Mouse (Mus musculus) neural tube, embryonic 11.5 days (tissue): ENCODE measurements around the gene Zfp941. TPM values are rescaled to one million over a fixed set of nuclear protein-coding genes. Genes with fewer than 3 reads are reported as not detected.

Source experiments
- ATAC-seq: fragments of 200-750 bp; cut with Nextera tagmentation; 2 replicates; pipeline ENCODE4 v1.8.0; 2017; ENCODE audit warnings: moderate number of reproducible peaks, mild to moderate bottlenecking, moderate TSS enrichment, moderate library complexity; ENCODE audit not compliant: insufficient read depth, low FRiP score, low TSS enrichment
- DNase-seq: peaks from one replicate; pipeline ENCODE4 v3.0.0-alpha.2; 2015; ENCODE audit warnings: low spot score
- H3K27ac ChIP-seq: fragments of 300-500 bp; sonication (generic); 2 replicates; pipeline ENCODE4 v1.5.1; 2014; ENCODE audit warnings: low read depth, mild to moderate bottlenecking, low read length
- H3K27me3 ChIP-seq: fragments of 300-500 bp; sonication (generic); 2 replicates; pipeline ENCODE4 v1.6.1; 2014; ENCODE audit warnings: mild to moderate bottlenecking, low read length, mixed read lengths; ENCODE audit not compliant: control insufficient read depth, insufficient read depth
- H3K36me3 ChIP-seq: fragments of 300-500 bp; sonication (generic); 2 replicates; pipeline ENCODE4 v1.6.1; 2014; ENCODE audit warnings: mild to moderate bottlenecking, low read length, moderate library complexity, mixed read lengths; ENCODE audit not compliant: control insufficient read depth, insufficient read depth
- H3K4me1 ChIP-seq: fragments of 300-500 bp; sonication (generic); 2 replicates; pipeline ENCODE4 v1.6.1; 2014; ENCODE audit warnings: low read length, mixed read lengths; ENCODE audit not compliant: control insufficient read depth, insufficient read depth
- H3K4me2 ChIP-seq: fragments of 300-500 bp; sonication (generic); 2 replicates; pipeline ENCODE4 v1.6.1; 2014; ENCODE audit warnings: low read depth, mild to moderate bottlenecking, moderate library complexity
- H3K4me3 ChIP-seq: fragments of 300-500 bp; sonication (generic); 2 replicates; pipeline ENCODE4 v1.5.1; 2014; ENCODE audit warnings: low read depth, low read length
- H3K9ac ChIP-seq: fragments of 300-500 bp; sonication (generic); 2 replicates; pipeline ENCODE4 v1.6.1; 2014; ENCODE audit warnings: mild to moderate bottlenecking, low read length
- H3K9me3 ChIP-seq: fragments of 300-500 bp; sonication (generic); 2 replicates; pipeline ENCODE4 v1.6.1; 2016; ENCODE audit warnings: low read length; ENCODE audit not compliant: control insufficient read depth
- WGBS: fragments of 180-500 bp; shearing (Covaris S2); extraction: QIAGEN DNeasy Blood & Tissue Kit; methylation state at CpG from one replicate; pipeline ENCODE4 v1.1.7; 2014; 5-methylcytosine and 5-hydroxymethylcytosine counted together
- polyA plus RNA-seq: library from polyadenylated mRNA; unstranded; fragments of >200 nt; fragmentation: Nextera tagmentation; extraction: Ambion mirVana; gene quantifications from 2 replicates; pipeline ENCODE4 v1.2.1, GENCODE M21; 2014

Zfp941 gene
- polyA plus RNA-seq, 1 experiment from 2014 or later = 7.7 TPM

DNA sequence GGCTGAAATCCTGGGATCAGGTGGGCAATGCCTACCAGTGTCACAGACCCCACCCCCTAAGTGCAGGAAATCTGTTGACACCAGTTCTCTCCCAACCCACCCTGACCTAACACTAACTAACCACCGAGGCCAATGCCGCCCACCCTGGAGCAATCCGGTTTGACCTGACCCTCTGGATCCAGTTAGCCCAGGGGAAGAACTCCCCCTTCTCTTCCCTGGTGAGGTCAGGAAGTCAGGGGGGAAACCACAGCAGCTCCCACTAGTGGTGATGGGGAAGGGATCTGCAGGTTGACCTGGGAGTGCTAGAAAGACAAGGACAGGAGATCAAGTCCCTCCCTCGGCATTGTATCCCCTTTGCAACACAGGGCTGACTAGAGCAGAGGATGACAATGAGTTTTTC is 23.7 kb upstream of the Zfp941 start:
- Histone ChIP-seq H3K4me3 (no peak overlapping the region), H3K27me3 (0 out of 2 replicates have a peak, but pooled peaks cover 2% of the 10 kb centered on the region), H3K9me3 (no peaks in the 10 kb centered on the region), H3K9ac (no peak overlapping the region), H3K27ac (no peak overlapping the region), H3K4me2 (no peak overlapping the region), H3K4me1 (no peaks in the 10 kb centered on the region), H3K36me3 (no peaks in the 10 kb centered on the region)
- 63% methylated on average over 4 of the region's 4 CpGs for WGBS
- DNase-seq (no peak), ATAC-seq (no peak)

DNA sequence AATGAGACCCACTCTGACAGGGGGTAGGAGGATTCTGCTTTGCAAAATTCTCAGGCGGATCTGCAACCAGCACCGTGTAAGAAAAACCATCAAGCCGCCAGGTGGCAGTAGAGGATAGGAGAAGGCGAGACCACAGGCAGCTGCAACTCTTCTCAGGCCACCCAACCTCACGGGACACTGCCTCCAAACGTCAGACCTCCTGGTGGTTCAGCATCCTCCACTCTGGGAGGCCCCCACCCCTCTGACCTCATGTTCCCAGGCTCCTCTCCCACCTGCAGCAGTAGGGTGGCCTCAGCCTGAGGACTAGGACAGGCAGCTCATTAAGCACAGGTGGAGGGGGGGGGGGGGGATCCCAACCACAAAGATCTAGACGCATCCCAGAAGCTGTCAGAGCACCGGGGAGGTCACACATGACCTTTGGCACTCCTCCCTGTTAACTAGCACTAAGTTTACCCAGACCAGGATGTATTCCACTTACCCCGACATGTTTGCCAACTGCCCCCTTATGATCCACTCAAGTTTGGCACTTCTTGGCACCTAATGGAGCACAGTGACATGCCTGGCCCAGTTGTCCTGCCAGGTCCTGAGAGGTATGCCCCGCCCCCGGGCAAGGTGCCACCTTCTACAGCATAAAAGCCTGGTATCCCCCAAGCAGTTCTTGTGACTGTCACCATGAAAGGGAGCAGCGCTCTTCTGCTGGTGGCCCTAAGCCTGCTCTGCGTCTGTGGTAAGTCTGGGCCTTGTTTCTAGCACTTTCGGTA is 23.1 kb upstream of the Zfp941 start, which contains the start of gene Scgb1c1:
Scgb1c1 (plus strand) TSS at position 643 of the 761 bp plus-strand sequence.
- Histone ChIP-seq H3K4me3 (no peak within 1 kb of the TSS), H3K27me3 (0 out of 2 replicates have a peak, but pooled peaks cover 4% of the 10 kb centered on the region), H3K9me3 (no peaks in the 10 kb centered on the region), H3K36me3 (no peaks in the 10 kb centered on the region), H3K4me2 (no peak within 1 kb of the TSS), H3K27ac (no peak within 1 kb of the TSS), H3K4me1 (no peaks in the 10 kb centered on the region), H3K9ac (no peak within 1 kb of the TSS)
- DNase-seq = peak; percentile 89
- ATAC-seq = peak; percentile 85
- 34% methylated on average over 14 of the region's 14 CpGs for WGBS

DNA sequence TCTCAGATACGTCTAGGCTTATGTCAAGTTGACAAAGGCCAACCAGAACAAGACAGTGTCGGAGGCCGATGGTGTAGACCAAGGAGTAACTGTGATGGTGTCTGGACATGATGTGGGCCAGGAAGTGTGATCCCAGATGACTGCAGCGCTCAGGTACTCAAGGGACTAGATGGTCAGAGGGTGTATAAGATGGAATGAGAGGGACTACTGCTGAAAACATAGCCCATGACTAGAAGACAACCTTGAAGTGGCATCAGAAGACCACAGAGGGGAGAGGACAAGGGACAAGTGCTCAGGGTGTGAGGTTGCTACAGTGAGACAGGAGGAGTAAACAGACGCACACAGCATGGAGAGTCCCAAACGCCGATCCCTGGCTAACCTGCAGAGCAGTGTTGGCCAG is 21.8 kb upstream of the Zfp941 start:
- WGBS = 83% methylated on average over 7 of the region's 7 CpGs
- H3K36me3 ChIP-seq = no peaks in the 10 kb centered on the region
- DNase-seq (no peak), ATAC-seq (no peak)
- 0 out of 2 replicates have a peak, but pooled peaks cover 4% of the 10 kb centered on the region for H3K27me3 ChIP-seq
- H3K9me3 ChIP-seq = no peaks in the 10 kb centered on the region
- H3K4me1 ChIP-seq = no peaks in the 10 kb centered on the region
- no peak overlapping the region for H3K4me2 ChIP-seq
- H3K4me3 ChIP-seq = no peak overlapping the region
- no peak overlapping the region for H3K27ac ChIP-seq
- no peak overlapping the region for H3K9ac ChIP-seq

DNA sequence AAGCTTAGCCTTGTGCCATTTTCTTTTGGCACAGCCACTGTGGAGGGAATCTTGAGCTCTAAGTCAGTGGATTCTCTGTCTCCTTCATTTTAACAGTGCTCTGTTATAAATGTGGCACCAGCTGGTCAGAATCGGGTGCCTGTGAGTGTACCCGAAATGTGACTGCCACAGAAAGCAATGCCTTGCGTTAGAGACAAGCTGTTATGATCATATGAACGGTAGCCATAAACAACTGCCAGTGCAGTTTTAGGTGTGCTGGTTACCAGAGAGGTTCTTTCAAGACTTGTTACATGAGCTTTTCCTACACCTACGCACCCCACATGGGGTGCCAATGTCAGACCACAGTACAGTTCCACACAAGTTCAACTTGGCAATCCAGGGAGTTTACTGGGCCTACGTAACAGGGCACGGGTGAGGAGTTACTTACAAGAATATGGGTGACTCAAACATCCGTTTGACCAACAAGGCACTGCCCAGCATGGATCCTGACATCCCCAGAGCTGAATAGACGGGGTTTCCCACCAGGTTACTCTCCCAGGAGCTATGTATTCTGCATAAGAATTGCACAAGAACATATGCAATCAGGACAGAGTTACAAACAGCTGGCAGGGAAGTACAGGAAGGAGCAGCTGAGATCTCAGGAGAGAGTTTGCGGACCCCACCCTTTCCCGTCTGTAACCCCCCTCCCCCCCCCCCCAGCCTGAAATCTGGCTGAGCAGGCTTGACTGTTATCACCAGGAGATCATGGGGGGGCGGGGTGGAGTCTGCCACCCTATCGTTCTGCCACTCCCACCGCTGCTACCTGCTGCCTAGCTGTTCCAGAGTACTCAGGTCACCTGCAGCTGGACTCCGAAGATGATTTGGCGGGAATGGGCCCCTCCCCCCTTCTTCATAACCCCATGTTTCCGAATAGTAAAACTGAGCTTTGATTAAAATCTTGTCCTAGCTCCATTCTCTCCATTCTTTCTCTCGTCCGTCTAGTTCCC is 19.1 kb upstream of the Zfp941 start:
- 0 out of 2 replicates have a peak, but pooled peaks cover 4% of the 10 kb centered on the region for H3K27me3 ChIP-seq
- H3K4me1 ChIP-seq = no peaks in the 10 kb centered on the region
- ATAC-seq (no peak), DNase-seq (no peak)
- no peak overlapping the region for H3K4me2 ChIP-seq
- H3K9ac ChIP-seq = no peak overlapping the region
- no peak overlapping the region for H3K4me3 ChIP-seq
- H3K27ac ChIP-seq = no peak overlapping the region
- 38% methylated on average over 19 of the region's 19 CpGs for WGBS
- H3K36me3 ChIP-seq = no peaks in the 10 kb centered on the region
- no peaks in the 10 kb centered on the region for H3K9me3 ChIP-seq

DNA sequence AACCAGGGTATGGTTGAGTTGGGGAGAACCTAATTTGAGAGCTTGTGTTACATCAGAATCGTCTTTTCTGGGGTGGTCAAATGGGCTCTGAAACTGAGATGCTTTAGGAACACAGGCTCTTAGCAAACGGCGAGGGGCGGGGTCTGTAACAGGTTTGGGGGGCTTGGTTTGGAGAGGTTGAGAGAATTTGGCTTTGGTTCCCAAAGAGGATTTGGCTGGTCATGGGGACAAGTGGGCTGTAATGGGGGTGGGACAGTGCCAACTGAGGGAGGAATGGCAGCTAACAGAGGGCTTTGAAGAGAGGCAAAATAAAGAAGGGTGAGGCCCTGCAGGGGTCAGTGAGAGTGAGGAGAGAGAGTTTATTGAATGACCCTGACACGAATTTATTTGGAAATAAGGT is 17.6 kb upstream of the Zfp941 start:
- Histone ChIP-seq H3K4me3 (no peak overlapping the region), H3K9ac (no peak overlapping the region), H3K4me1 (no peaks in the 10 kb centered on the region), H3K27me3 (0 out of 2 replicates have a peak, but pooled peaks cover 4% of the 10 kb centered on the region), H3K4me2 (no peak overlapping the region), H3K9me3 (no peaks in the 10 kb centered on the region), H3K36me3 (no peaks in the 10 kb centered on the region), H3K27ac (no peak overlapping the region)
- DNase-seq (no peak), ATAC-seq (no peak)
- WGBS = 61% methylated on average over 5 of the region's 5 CpGs

DNA sequence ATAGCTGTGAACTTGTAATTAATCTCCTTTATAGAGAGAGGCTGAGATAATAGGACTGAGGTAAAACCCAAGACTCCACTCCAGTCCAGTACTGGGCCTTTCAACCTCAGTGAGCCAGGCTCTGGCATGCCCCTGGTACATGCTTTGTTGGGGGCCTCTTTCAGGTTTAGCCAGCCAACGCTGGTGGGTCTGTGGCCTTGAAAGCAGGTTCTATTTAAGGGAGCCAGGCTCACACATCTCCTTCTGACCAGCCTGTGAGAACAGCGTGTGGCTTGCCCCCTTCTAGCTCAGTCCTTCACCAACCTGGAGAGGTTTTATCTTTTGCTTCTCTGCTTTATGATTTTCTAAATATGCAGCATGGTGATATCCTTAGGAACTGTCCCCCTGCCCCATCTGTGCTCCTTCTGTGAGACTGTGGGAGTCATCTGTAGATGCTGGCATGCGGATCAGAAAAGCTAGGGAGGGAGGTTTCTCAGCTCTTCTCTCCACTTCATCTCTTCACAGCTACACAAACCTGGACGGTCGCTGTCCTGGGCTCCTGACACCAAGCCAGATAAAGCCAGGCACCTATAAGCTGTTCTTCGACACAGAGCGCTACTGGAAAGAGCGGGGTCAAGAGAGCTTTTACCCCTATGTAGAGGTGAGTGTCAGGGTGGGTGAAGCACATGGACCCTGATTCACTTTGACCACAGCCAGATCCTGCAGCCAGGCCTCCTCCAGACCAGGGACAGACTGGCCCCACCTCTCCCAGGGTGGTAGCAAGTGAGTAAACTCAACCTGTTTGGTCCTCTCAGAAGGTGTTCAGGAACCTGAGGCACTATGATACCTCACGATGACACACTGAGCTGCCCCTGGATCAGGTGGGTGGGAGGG is 14.5 kb upstream of the Zfp941 start:
- Histone ChIP-seq H3K27me3 (0 out of 2 replicates have a peak, but pooled peaks cover 2% of the 10 kb centered on the region), H3K36me3 (no peaks in the 10 kb centered on the region), H3K4me3 (no peak overlapping the region), H3K4me1 (no peaks in the 10 kb centered on the region), H3K4me2 (no peak overlapping the region), H3K9me3 (no peaks in the 10 kb centered on the region), H3K27ac (no peak overlapping the region), H3K9ac (no peak overlapping the region)
- no peak for DNase-seq
- 88% methylated on average over 9 of the region's 9 CpGs for WGBS
- ATAC-seq = no peak

DNA sequence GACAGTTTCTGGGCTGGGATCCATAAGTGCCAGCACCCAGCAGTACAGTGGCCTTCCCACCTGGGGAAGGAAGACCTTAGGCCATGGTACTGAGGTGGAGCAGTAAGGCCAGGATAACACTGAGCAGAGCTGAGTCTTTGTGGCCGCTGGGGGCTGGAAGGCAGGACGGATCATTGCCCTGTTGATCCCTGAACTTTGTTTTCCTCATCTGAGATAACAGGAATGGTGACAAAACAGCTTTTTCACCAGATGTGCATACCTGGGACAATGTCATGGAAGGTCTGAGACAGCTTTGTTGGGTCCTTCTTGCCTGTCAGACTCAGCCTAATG is 13.7 kb upstream of the Zfp941 start:
- DNase-seq (no peak), ATAC-seq (no peak)
- Histone ChIP-seq H3K4me2 (no peak overlapping the region), H3K36me3 (no peaks in the 10 kb centered on the region), H3K9ac (no peak overlapping the region), H3K9me3 (no peaks in the 10 kb centered on the region), H3K27me3 (0 out of 2 replicates have a peak, but pooled peaks cover 2% of the 10 kb centered on the region), H3K4me1 (no peaks in the 10 kb centered on the region), H3K4me3 (no peak overlapping the region), H3K27ac (no peak overlapping the region)
- 74% methylated on average over 2 of the region's 2 CpGs for WGBS
